Mouse (Mus musculus) midbrain, embryonic 10.5 days (tissue): ENCODE measurements at regions not wholly inside any gene's neighbourhood (a gene's known extent, or its start where the extent isn't known, plus 50 kb on each side); places are given as distances from the start of the nearest gene placed in this dataset.

Experiments
- DNase-seq: peaks from one replicate; pipeline ENCODE4 v3.0.0-alpha.2; 2017; ENCODE audit warnings: low spot score
- H3K27ac ChIP-seq: fragments of 300-500 bp; sonication (generic); replicated peaks from 2 replicates; pipeline ENCODE4 v1.5.1; 2016; ENCODE audit warnings: mild to moderate bottlenecking
- H3K27me3 ChIP-seq: fragments of 300-500 bp; sonication (generic); 2 replicates; pipeline ENCODE4 v1.6.1; 2016; ENCODE audit warnings: low read depth, mild to moderate bottlenecking; ENCODE audit not compliant: poor library complexity, severe bottlenecking
- H3K36me3 ChIP-seq: fragments of 300-500 bp; sonication (generic); 2 replicates; pipeline ENCODE4 v1.6.1; 2016; ENCODE audit warnings: mild to moderate bottlenecking, moderate library complexity
- H3K4me1 ChIP-seq: fragments of 300-500 bp; sonication (generic); 2 replicates; pipeline ENCODE4 v1.6.1; 2016
- H3K4me3 ChIP-seq: fragments of 300-500 bp; sonication (generic); 2 replicates; pipeline ENCODE4 v1.5.1; 2016; ENCODE audit warnings: mild to moderate bottlenecking, moderate library complexity
- H3K9me3 ChIP-seq: fragments of 300-500 bp; sonication (generic); replicated peaks from 2 replicates; pipeline ENCODE4 v1.6.1; 2016; ENCODE audit warnings: mild to moderate bottlenecking
- WGBS: fragments of 180-500 bp; shearing (Covaris S2); methylation state at CpG from one replicate; pipeline ENCODE4 v1.1.7; 2016; 5-methylcytosine and 5-hydroxymethylcytosine counted together

DNA sequence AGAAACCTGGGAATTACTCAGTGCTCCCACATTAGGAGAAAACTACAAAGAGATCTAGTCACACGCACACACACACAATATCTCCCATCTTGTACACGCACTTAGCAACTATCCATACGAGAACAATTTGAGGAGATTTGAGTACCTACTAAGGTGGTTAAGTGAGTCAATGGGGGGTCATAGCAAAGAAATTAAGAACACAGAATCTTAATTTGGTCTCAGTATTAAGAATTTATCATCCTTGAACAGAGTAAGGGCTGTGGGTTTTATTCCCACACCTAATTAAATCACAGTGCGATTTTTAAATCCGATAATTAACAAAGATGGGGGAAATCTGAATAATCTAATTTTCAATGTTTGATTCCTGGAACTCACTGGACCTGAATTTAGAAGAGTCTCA, 216.5 kb upstream of the Rgma start:
- 94% methylated on average over 5 of the region's 5 CpGs for WGBS

GRCm38 (mm10) chr7:73160968-73161367, 214.3 kb upstream of the Rgma start:
- DNase-seq: no peak
- Histone ChIP-seq H3K36me3 (no peaks in the 10 kb centered on the region), H3K4me3 (no peak overlapping the region), H3K27ac (peak overlapping the region; percentile 39; the same call in 1 of the 2 replicates), H3K9me3 (peaks cover 5% of the 10 kb centered on the region; the same call in 1 of the 2 replicates), H3K27me3 (no peaks in the 10 kb centered on the region), H3K4me1 (peaks cover 6% of the 10 kb centered on the region)
- WGBS: 81% methylated on average over 8 of the region's 8 CpGs

More for the DNA sequence above, 216.5 kb upstream of the Rgma start:
- Histone ChIP-seq H3K4me3 (no peak overlapping the region), H3K9me3 (no peaks in the 10 kb centered on the region), H3K27me3 (no peaks in the 10 kb centered on the region), H3K4me1 (peaks cover 15% of the 10 kb centered on the region), H3K27ac (no peak overlapping the region), H3K36me3 (no peaks in the 10 kb centered on the region)
- DNase-seq: no peak

- peaks cover 19% of the 10 kb centered on the region; the same call in 1 of the 2 replicates for H3K9me3 ChIP-seq
- peak overlapping the region; percentile 10; the same call in 1 of the 2 replicates for H3K27ac ChIP-seq
- H3K27me3 ChIP-seq: no peaks in the 10 kb centered on the region
- no peaks in the 10 kb centered on the region for H3K36me3 ChIP-seq
- peaks cover 6% of the 10 kb centered on the region for H3K4me1 ChIP-seq
- DNase-seq: no peak
- no peak overlapping the region for H3K4me3 ChIP-seq
- 74% methylated on average over 5 of the region's 5 CpGs for WGBS
Observed at GRCm38 (mm10) chr7:73163687-73164086, 211.6 kb upstream of the Rgma start.

DNA sequence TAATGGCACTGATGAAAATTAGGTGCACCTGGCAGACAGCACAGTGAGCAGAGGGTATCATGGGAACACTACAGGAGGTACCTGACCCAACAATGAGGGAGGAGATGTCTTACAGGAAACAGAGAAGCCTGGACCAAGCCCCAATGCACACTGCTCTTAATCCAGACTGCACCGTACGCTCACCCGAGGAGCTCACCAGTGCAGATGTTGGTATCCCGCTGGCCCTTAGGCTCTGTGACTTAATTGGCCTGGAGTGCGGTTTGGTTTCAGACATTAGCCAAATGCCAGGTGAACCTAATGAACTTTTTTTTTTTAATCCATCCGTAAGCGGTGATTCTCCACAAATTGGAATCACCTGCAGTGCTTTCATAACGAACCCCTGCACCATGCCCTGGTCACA, 209.8 kb upstream of the Rgma start:
- Histone ChIP-seq H3K27ac (no peak overlapping the region), H3K36me3 (no peaks in the 10 kb centered on the region), H3K4me1 (peaks cover 6% of the 10 kb centered on the region), H3K4me3 (no peak overlapping the region), H3K9me3 (peaks cover 23% of the 10 kb centered on the region; the same call in 1 of the 2 replicates), H3K27me3 (no peaks in the 10 kb centered on the region)
- WGBS: 91% methylated on average over 8 of the region's 8 CpGs
- DNase-seq: no peak

- Histone ChIP-seq H3K4me3 (no peak overlapping the region), H3K4me1 (no peaks in the 10 kb centered on the region), H3K27ac (peak overlapping the region; percentile 39; the same call in 1 of the 2 replicates), H3K9me3 (peaks cover 32% of the 10 kb centered on the region), H3K27me3 (no peaks in the 10 kb centered on the region), H3K36me3 (peaks cover 4% of the 10 kb centered on the region)
- no peak for DNase-seq
- WGBS: 86% methylated on average over 8 of the region's 8 CpGs
Observed at GRCm38 (mm10) chr7:73169416-73169815, 205.9 kb upstream of the Rgma start.

GRCm38 (mm10) chr7:73172615-73173014, 202.7 kb upstream of the Rgma start:
- WGBS: 89% methylated on average over 4 of the region's 4 CpGs
- no peak overlapping the region for H3K4me3 ChIP-seq
- H3K36me3 ChIP-seq: peaks cover 7% of the 10 kb centered on the region
- no peak overlapping the region for H3K27ac ChIP-seq
- no peak for DNase-seq
- H3K9me3 ChIP-seq: peaks cover 24% of the 10 kb centered on the region
- no peaks in the 10 kb centered on the region for H3K4me1 ChIP-seq
- no peaks in the 10 kb centered on the region for H3K27me3 ChIP-seq

- 67% methylated on average over 8 of the region's 8 CpGs for WGBS
Observed at GRCm38 (mm10) chr7:73183761-73184160, 191.5 kb upstream of the Rgma start.

GRCm38 (mm10) chr7:73184208-73185070, 190.9 kb upstream of the Rgma start:
- H3K36me3 ChIP-seq: peaks cover 12% of the 10 kb centered on the region; the same call in 1 of the 2 replicates
- H3K4me1 ChIP-seq: peaks cover 68% of the 10 kb centered on the region
- H3K4me3 ChIP-seq: peak overlapping the region; percentile 43; the same call in 1 of the 2 replicates
- no peaks in the 10 kb centered on the region for H3K27me3 ChIP-seq
- WGBS: 61% methylated on average over 14 of the region's 14 CpGs
- DNase-seq: no peak
- peaks cover 10% of the 10 kb centered on the region for H3K9me3 ChIP-seq
- peak overlapping the region; percentile 94 for H3K27ac ChIP-seq

More at GRCm38 (mm10) chr7:73183761-73184160, 191.5 kb upstream of the Rgma start:
- Histone ChIP-seq H3K27ac (peak overlapping the region; percentile 94), H3K36me3 (peaks cover 9% of the 10 kb centered on the region; the same call in 1 of the 2 replicates), H3K9me3 (peaks cover 10% of the 10 kb centered on the region), H3K27me3 (no peaks in the 10 kb centered on the region), H3K4me3 (peak overlapping the region; percentile 43), H3K4me1 (peaks cover 61% of the 10 kb centered on the region)
- DNase-seq: peak; percentile 34

DNA sequence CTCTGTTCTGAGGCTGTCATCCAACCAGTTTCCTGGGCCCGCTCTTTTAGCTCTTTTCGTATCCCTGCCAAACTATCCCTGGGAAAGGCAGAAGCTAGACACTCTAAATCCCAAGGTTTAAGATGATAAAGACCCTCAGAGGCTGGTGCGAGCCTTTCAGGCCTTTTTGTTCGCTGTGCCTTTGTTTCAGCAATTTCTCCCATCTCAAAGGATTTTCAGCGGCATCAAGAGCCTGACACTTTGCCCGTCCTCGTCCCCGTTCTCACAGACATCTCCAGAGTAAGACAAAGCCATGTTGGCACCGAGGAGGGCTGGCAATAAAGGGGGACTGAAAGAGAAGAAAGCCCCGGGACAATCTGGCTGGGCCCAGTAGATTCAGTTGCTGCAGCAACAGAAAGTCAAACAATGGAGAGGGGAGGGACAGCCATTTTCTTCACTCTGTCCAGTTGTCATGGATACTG, 190.2 kb upstream of the Rgma start:
- Histone ChIP-seq H3K4me1 (peaks cover 72% of the 10 kb centered on the region), H3K4me3 (peak overlapping the region; percentile 43), H3K36me3 (peaks cover 12% of the 10 kb centered on the region; the same call in 1 of the 2 replicates), H3K27me3 (no peaks in the 10 kb centered on the region), H3K27ac (peak overlapping the region; percentile 94), H3K9me3 (peaks cover 10% of the 10 kb centered on the region)
- DNase-seq: peak; percentile 88
- WGBS: 21% methylated on average over 10 of the region's 10 CpGs

DNA sequence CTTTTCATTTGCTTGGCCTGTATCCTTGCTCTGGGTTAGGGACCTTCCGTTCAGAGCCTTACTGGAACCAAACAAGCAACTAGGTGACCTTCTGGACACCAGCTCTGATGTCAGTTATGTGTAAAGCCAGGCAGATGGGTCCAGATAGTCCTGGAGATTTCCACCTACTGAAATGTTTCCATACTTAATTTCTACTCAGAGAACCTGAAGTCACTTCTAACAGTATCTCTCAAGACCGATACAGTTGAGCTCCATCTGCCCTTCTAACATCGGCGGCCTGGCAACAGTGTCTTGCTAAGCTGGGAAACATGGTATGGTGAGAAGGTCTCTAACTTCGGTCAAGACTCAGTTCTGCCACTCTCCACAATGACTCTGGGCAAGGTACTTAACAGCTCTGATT, 189.7 kb upstream of the Rgma start:
- WGBS: 66% methylated on average over 5 of the region's 5 CpGs
- H3K9me3 ChIP-seq: peaks cover 10% of the 10 kb centered on the region
- peaks cover 12% of the 10 kb centered on the region; the same call in 1 of the 2 replicates for H3K36me3 ChIP-seq
- peak overlapping the region; percentile 94 for H3K27ac ChIP-seq
- DNase-seq: peak; percentile 60
- peak overlapping the region; percentile 43 for H3K4me3 ChIP-seq
- peaks cover 77% of the 10 kb centered on the region for H3K4me1 ChIP-seq
- no peaks in the 10 kb centered on the region for H3K27me3 ChIP-seq

GRCm38 (mm10) chr7:73186501-73186900, 188.8 kb upstream of the Rgma start:
- 73% methylated on average over 3 of the region's 3 CpGs for WGBS
- Histone ChIP-seq H3K27me3 (no peaks in the 10 kb centered on the region), H3K36me3 (peaks cover 12% of the 10 kb centered on the region; the same call in 1 of the 2 replicates), H3K27ac (peak overlapping the region; percentile 94), H3K4me3 (peak overlapping the region; percentile 43), H3K9me3 (peaks cover 10% of the 10 kb centered on the region), H3K4me1 (peaks cover 86% of the 10 kb centered on the region)
- DNase-seq: no peak

DNA sequence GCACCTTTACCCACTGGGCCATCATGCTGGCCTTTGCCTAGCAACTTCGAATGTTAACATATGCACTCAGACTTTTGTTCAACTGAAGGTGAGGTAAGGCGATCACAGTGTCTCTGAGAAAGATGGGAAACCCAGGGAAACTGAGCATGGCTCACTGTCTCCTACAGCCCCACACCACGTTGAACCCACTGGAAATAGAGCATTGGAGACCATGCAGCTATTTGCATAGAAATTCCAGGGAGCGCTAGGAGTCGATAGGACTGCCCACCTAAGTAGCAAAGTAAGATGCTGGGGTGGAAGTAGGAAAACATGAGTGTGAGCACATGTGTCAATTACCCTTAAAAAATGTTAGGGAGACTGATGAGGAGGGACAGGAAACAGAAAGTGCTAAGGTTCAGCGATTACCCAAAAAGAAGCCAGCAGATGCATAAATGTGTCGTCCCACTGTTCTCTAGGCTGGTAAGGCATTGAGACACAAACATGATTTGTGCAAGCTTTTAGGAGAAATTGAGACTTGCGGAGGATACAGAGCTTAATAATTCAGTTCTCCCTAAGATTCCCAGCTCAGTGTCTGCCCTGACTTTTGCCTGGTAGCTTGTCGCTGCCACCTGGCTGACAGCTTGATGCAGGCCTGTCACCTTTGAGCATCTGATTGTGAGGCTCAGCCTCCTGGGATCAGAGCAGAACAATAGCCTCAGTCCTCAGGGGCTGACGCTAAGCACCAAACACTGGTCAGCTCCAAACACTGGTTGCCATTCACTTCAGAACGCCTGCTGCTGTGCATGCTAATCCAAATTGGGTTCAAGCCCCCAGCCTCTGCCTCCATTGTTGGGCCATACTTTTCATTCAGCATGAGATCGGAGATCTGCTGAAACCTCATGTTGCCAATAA, 183.7 kb upstream of the Rgma start:
- Histone ChIP-seq H3K9me3 (peaks cover 7% of the 10 kb centered on the region), H3K4me1 (peaks cover 75% of the 10 kb centered on the region), H3K4me3 (peak overlapping the region; percentile 26; the same call in 1 of the 2 replicates), H3K36me3 (peaks cover 22% of the 10 kb centered on the region), H3K27ac (peak overlapping the region; percentile 94), H3K27me3 (no peaks in the 10 kb centered on the region)
- peak; percentile 88 for DNase-seq
- 21% methylated on average over 12 of the region's 12 CpGs for WGBS
